Mouse (Mus musculus) CD4-positive, CD25-positive, alpha-beta regulatory T cell (primary cell): Measurements from ENCODE around the gene Vmn1r94. TPM values are rescaled to one million over a fixed set of nuclear protein-coding genes. Genes with fewer than 3 reads are reported as not detected.

ENCODE experiments used
- polyA plus RNA-seq: library from polyadenylated mRNA; unstranded; fragments of 100-300 nt; shearing (Covaris generic); gene quantifications from one replicate; pipeline ENCODE4 v1.2.1, GENCODE M21; 2017

Gene Vmn1r94
- not detected for polyA plus RNA-seq

GRCm38 (mm10) chr7:20168277-20168676, at the start of gene Vmn1r94:
Gene Vmn1r94 (minus strand): TSS chr7:20168377.

GRCm38 (mm10) chr7:20205507-20205906, 37.3 kb upstream of the Vmn1r94 start, which contains the start of gene Gm6164:
Gene Gm6164 (minus strand): TSS chr7:20205607.

GRCm38 (mm10) chr7:20193410-20193809, 25.2 kb upstream of the Vmn1r94 start, which contains the start of gene Vmn1r95:
Gene Vmn1r95 (plus strand): TSS chr7:20193710.

GRCm38 (mm10) chr7:20138988-20139387, 29.2 kb downstream of the Vmn1r94 start, which contains the start of gene Vmn1r93:
Gene Vmn1r93 (minus strand): TSS chr7:20139088.

GRCm38 (mm10) chr7:20122479-20122878, 45.7 kb downstream of the Vmn1r94 start, which contains the start of gene Gm16442:
Gene Gm16442 (minus strand): TSS chr7:20122579.

Other genes starting within 250 kb of the Vmn1r94 start
- 41.8 TPM for gene Pvr, start 247.2 kb downstream of the Vmn1r94 start, polyA plus RNA-seq
- 35.9 TPM for gene Igsf23, start 217.6 kb downstream of the Vmn1r94 start, polyA plus RNA-seq
- 0.10 TPM for gene Ceacam20, start 203.0 kb downstream of the Vmn1r94 start, polyA plus RNA-seq
- not detected for gene Nlrp9b, start 176.9 kb downstream of the Vmn1r94 start, polyA plus RNA-seq
- 0.19 TPM for gene Vmn1r91, start 68.7 kb downstream of the Vmn1r94 start, polyA plus RNA-seq
- not detected for gene Gm16442, start 45.8 kb downstream of the Vmn1r94 start, polyA plus RNA-seq
- gene Vmn1r93, start 29.3 kb downstream of the Vmn1r94 start, polyA plus RNA-seq = not detected
- gene Vmn1r95, start 25.3 kb upstream of the Vmn1r94 start, polyA plus RNA-seq = not detected
- gene Gm6164, start 37.2 kb upstream of the Vmn1r94 start, polyA plus RNA-seq = not detected
- gene Gm4498, start 65.5 kb upstream of the Vmn1r94 start, polyA plus RNA-seq = not detected
- not detected for gene Gm5890, start 94.5 kb upstream of the Vmn1r94 start, polyA plus RNA-seq
- gene Gm4133, start 165.7 kb upstream of the Vmn1r94 start, polyA plus RNA-seq = not detected
- not detected for gene Gm5728, start 207.0 kb upstream of the Vmn1r94 start, polyA plus RNA-seq
- gene Vmn1r100, start 249.6 kb upstream of the Vmn1r94 start, polyA plus RNA-seq = not detected